Mouse (Mus musculus) spleen, adult 2 months (tissue): ENCODE results near the gene Slc6a19.

Experiments used
- CTCF ChIP-seq: fragments of 200-500 bp; IDR thresholded peaks from 2 replicates; pipeline ENCODE4 v1.5.1; 2011; ENCODE audit warnings: mild to moderate bottlenecking, inconsistent platforms; ENCODE audit not compliant: insufficient read depth, insufficient read length, insufficient replicate concordance; ENCODE audit errors: extremely low read depth
- POLR2A ChIP-seq: fragments of 200-500 bp; IDR thresholded peaks from 2 replicates; pipeline ENCODE4 v1.6.1; 2011; ENCODE audit warnings: low read depth, low read length, inconsistent platforms

DNA sequence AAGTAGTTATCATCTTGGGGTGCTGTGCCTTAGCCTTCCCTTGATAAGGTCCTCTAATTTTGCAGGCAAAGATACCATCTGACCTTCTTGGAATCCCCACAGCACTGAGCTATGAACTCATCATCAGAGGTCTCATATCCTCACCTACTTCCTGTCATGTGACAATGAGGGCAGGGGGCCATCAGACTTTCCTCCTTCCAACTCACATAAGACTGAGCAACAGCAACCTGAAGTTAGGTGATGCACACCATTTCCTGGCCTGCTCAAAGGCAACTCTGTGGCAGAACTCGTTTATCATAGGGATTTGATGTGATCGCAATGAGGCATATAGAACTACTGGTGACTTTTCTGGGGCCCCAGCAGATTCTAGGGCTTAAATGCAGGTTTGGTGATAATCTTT, 22.4 kb downstream of the Slc6a19 start:
- TF ChIP-seq POLR2A (no peak), CTCF (no peak)
